Mouse (Mus musculus) left cerebral cortex, adult 6 months (tissue): Measurements from ENCODE around the gene Elf1. TPM values are rescaled to one million over a fixed set of nuclear protein-coding genes. Genes with fewer than 3 reads are reported as not detected.

ENCODE experiments used
- long read RNA-seq, 2 experiments: library from polyadenylated mRNA; unstranded; transcript quantifications; one replicate each; pipeline ENCODE4 v2.0.0; 2019 to 2020
- polyA plus RNA-seq: library from polyadenylated mRNA; unstranded; fragments of <200 nt; fragmentation: Nextera tagmentation; gene quantifications from 2 replicates; pipeline ENCODE4 v1.2.3, GENCODE M21; 2021

Elf1 gene
- 1.4 and 2.2 TPM in 2 replicates for polyA plus RNA-seq
- long read RNA-seq, experiment 1, full-length matches to known transcripts = 4 of 7 reads
- long read RNA-seq, experiment 1, partial matches to known transcripts = 3 of 7 reads
- long read RNA-seq, experiment 1, other reads (novel, unspliced or antisense) = 0 of 7 reads
- long read RNA-seq, experiment 2, partial matches to known transcripts = 3 of 3 reads
- long read RNA-seq, experiment 2, other reads (novel, unspliced or antisense) = 0 of 3 reads

DNA sequence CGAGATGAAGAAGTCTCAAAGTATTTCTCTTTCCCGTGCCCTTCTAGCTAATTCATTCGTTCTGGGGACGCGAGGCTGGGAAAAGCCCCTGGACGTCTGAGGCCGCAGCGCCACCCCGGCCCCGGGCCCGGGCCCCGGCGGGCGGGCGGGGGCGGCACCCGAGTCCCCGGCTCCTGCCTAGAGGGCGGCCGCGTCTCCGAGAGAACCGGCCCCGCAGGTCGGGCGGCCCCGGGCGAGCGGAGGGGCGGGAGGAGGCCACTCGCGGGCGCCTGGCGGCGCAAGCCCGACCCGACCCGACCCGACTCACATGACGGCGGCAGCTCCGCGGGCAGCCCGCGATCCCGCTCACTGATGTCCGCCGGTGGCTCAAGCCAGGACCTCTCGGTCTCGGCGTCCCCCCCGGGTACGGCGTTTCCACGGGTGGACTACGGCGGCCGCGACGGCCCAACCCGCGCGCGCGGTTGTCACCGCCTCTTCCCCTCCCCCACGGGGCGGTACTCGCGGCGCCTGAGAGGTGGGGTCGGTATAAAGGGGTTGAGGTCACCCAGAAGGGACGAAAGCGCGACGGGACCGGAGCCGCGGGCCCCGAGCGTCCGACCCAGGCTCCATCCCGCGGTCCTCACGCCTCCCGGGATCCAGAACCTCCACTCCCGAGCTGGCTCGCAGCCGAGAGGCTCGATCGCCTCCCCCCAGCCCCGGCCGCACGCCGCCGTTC, at the start of gene Elf1:
Gene Elf1, plus strand, starts transcription at position 571 of the 715 bp plus-strand sequence.

GRCm38 (mm10) chr14:79451681-79452590, 29.1 kb upstream of the Elf1 start, which contains the start of gene Kbtbd6:
Gene Kbtbd6, plus strand, starts transcription at chr14:79451835.

GRCm38 (mm10) chr14:79481339-79482151, 551 bp downstream of the Elf1 start, which contains the start of gene Wbp4:
Gene Wbp4, minus strand, starts transcription at chr14:79481520.

DNA sequence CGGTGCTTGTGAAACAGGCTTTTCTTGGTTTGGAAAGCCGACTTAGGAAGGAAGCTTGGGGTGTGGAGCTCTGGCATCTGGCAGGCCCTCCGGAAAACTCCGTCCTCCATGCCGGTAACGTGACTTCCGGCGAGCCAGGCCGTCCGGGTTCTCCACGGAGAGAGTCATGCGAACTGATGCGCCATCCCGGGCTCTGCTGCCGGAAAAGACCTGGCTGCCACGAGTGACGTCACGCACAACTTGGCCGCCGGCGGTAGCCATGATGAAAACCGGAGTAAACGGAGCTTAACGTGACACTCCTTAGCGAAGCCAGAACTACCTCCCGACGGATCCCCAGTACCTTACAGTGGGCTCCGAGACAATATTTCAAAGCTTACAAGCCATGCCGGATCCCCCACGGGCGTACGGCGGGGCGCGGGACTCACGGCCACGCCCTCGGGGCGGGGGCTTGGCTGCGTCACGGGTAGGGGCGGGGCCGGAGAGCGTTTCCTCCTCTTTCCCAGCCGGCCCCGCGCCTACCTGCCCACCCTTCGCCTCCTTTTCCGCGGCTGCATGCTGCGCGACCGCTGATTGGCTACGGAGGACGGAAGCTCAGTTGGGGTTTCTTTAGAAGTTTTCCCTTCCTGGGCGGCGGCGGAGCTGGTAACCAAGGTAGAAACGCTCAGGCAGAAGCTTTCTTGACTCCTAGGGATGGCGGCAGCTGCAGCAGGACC, 106.3 kb downstream of the Elf1 start, which contains the start of gene Sugt1:
Gene Sugt1, plus strand, starts transcription at position 553 of the 713 bp plus-strand sequence.

Other genes starting within 250 kb of the Elf1 start
- gene Zfp957, start 233.8 kb upstream of the Elf1 start, polyA plus RNA-seq = not detected in 2 replicates
- 116 and 143 TPM in 2 replicates for gene Rgcc, start 179.5 kb upstream of the Elf1 start, polyA plus RNA-seq
- 6.0 and 6.5 TPM in 2 replicates for gene Naa16, start 90.4 kb upstream of the Elf1 start, polyA plus RNA-seq
- gene Mtrf1, start 83.4 kb upstream of the Elf1 start, polyA plus RNA-seq = 9.1 and 11.3 TPM in 2 replicates
- gene Kbtbd7, start 54.7 kb upstream of the Elf1 start, polyA plus RNA-seq = 10.3 and 12.0 TPM in 2 replicates
- 0.92 and 0.95 TPM in 2 replicates for gene Kbtbd6, start 29.4 kb upstream of the Elf1 start, polyA plus RNA-seq
- gene Wbp4, start 326 bp downstream of the Elf1 start, polyA plus RNA-seq = 23.4 and 38.9 TPM in 2 replicates
- 107 and 162 TPM in 2 replicates for gene Sugt1, start 106.5 kb downstream of the Elf1 start, polyA plus RNA-seq
- 1.3 and 1.6 TPM in 2 replicates for gene Cnmd, start 181.0 kb downstream of the Elf1 start, polyA plus RNA-seq